Mouse (Mus musculus): ENCODE results near the gene Gm4779. TPM values are rescaled to one million over a fixed set of nuclear protein-coding genes. Genes with fewer than 3 reads are reported as not detected.
"Not testable (repeated sequence)": the region's sequence is repeated elsewhere in the genome, so short reads cannot be mapped to it uniquely, and the experiment has no call there.

Gm4779 gene
- not detected in 2 replicates for polyA plus RNA-seq (2015; fragmentation: Nextera tagmentation; extraction: Ambion mirVana)

DNA sequence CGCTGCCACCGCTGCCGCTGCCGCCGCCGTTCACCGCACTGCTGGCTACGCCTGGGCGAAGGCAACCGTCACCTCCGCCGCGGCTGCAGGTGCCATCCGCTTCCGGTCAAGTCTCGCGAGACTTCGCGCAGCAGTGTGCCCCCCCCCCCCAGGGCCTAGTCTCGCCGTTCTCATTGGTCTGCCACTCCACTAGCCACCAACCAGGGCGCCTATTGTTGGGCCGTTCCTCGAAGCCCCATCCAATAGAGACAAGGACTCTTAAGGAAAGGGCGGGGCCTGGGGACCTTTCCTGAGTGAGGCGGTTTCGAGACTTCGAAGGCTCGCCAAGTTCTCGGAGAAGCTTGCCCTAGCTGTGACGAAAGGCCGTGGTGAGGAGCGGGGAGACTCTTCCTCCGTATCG, at the start of gene Gm4779, which contains the start of gene 8030474K03Rik:
Gene Gm4779 (minus strand): TSS at position 82 of the 400 bp plus-strand sequence.
Gene 8030474K03Rik (plus strand): TSS at position 315 of the 400 bp plus-strand sequence.
- H3K9me3 ChIP-seq (ENCODE audit: control insufficient read depth, low read length): no peaks in the 10 kb centered on the region
- WGBS: 94% methylated on average over 34 of the region's 35 CpGs
- H3K27ac ChIP-seq (replicated peaks): no peak within 1 kb of the TSS
- DNase-seq (ENCODE audit: low spot score): no peak
- no peaks in the 10 kb centered on the region for H3K36me3 ChIP-seq (ENCODE audit: control insufficient read depth, insufficient read depth, low read length)
- no peaks in the 10 kb centered on the region for H3K27me3 ChIP-seq (ENCODE audit: control insufficient read depth, insufficient read depth, low read length)
- TF ChIP-seq CTCF (IDR thresholded peaks at IDR 0.05; ENCODE audit: low read depth): no peak
- no peak for TF ChIP-seq EP300 (optimal IDR thresholded peaks at IDR 0.05)
- no peak within 1 kb of the TSS for H3K4me3 ChIP-seq (ENCODE audit: low read depth, low read length)
- no peaks in the 10 kb centered on the region for H3K4me1 ChIP-seq (replicated peaks; ENCODE audit: control insufficient read depth, insufficient read depth)
- no peak within 1 kb of the TSS for H3K4me2 ChIP-seq (replicated peaks; ENCODE audit: low read depth)
- no peak for ATAC-seq (ENCODE audit: low FRiP score, low TSS enrichment)
- no peak within 1 kb of the TSS for H3K9ac ChIP-seq (ENCODE audit: low read length)

DNA sequence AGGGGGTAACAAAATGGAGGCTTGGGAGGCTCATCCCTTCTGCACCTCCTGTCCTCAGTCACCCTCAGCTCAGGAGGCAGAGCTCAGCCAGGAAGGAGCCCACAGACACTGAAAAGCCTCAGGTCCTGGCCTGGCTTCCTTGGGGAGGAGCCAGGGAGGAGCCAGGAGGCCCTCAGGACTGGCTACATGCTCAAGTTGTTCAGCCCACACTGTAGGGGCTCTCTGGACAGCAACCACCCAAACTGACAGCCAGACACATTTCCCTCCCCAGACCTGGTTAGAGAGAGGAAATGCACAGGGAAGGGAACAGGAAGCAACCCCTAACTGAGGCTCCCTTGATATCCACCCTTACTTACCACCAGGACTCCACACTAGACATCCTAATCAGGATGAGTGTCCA, 25.8 kb upstream of the Gm4779 start:
- DNase-seq (ENCODE audit: low spot score); H3K9ac ChIP-seq (ENCODE audit: low read length): not testable (repeated sequence)

DNA sequence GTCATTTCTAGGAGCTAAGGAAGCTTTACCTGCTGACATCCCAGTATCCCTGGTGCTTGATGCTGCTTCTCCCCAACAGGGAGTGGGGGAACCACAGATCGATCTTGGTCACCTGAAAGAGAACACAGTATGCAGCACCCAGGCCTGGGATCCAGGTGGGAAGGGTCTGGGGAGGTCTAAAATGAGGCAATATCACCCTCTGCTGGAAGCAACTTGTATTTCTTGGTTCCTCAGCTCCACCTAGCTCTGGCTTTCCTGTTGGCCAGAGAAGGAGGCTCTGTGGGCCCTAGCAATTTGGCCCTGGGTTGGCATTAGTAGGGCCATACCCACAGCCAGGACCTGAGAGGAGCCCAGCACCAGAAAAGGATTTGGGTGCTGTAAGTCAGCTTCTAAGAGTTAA, 24.9 kb upstream of the Gm4779 start:
- H3K9ac ChIP-seq (ENCODE audit: low read length): no peak overlapping the region
- TF ChIP-seq EP300 (optimal IDR thresholded peaks at IDR 0.05) (no peak), CTCF (IDR thresholded peaks at IDR 0.05; ENCODE audit: low read depth) (peak; percentile 65)
- no peaks in the 10 kb centered on the region for H3K36me3 ChIP-seq (ENCODE audit: control insufficient read depth, insufficient read depth, low read length)
- H3K27ac ChIP-seq (replicated peaks): no peak overlapping the region
- H3K4me2 ChIP-seq (replicated peaks; ENCODE audit: low read depth): no peak overlapping the region
- no peaks in the 10 kb centered on the region for H3K27me3 ChIP-seq (ENCODE audit: control insufficient read depth, insufficient read depth, low read length)
- H3K9me3 ChIP-seq (ENCODE audit: control insufficient read depth, low read length): no peaks in the 10 kb centered on the region
- DNase-seq (ENCODE audit: low spot score) (no peak), ATAC-seq (ENCODE audit: low FRiP score, low TSS enrichment) (no peak)
- 33% methylated on average over 1 of the region's 1 CpGs for WGBS
- no peaks in the 10 kb centered on the region for H3K4me1 ChIP-seq (replicated peaks; ENCODE audit: control insufficient read depth, insufficient read depth)
- no peak overlapping the region for H3K4me3 ChIP-seq (ENCODE audit: low read depth, low read length)

More for the DNA sequence above, 25.8 kb upstream of the Gm4779 start:
- H3K36me3 ChIP-seq (ENCODE audit: control insufficient read depth, insufficient read depth, low read length); H3K4me3 ChIP-seq (ENCODE audit: low read depth, low read length); H3K27me3 ChIP-seq (ENCODE audit: control insufficient read depth, insufficient read depth, low read length); ATAC-seq (ENCODE audit: low FRiP score, low TSS enrichment); H3K27ac ChIP-seq (replicated peaks); H3K4me2 ChIP-seq (replicated peaks; ENCODE audit: low read depth); H3K4me1 ChIP-seq (replicated peaks; ENCODE audit: control insufficient read depth, insufficient read depth); H3K9me3 ChIP-seq (ENCODE audit: control insufficient read depth, low read length): not testable (repeated sequence)

DNA sequence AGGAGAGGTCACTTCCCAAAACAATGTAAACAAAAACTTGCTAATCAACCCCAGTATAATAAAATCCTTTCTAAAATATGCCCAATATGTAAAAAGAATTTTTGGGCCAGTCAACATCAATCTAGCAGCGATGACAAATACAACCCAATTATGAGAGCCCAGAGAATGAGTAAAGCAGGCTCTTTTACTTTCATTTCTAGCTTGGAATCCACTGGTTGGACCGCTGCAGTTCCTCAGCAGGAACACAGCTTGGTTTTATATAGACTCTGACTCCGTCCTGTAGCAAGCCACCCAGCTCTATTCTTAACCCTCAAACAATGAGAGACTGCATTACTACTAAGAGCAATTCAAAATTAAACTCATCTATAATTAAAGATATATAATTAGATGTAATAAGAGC, 17.5 kb upstream of the Gm4779 start:
- 49% methylated on average over 3 of the region's 3 CpGs for WGBS
- H3K27ac ChIP-seq (replicated peaks): no peak overlapping the region
- H3K4me3 ChIP-seq (ENCODE audit: low read depth, low read length): no peak overlapping the region
- H3K4me1 ChIP-seq (replicated peaks; ENCODE audit: control insufficient read depth, insufficient read depth): no peaks in the 10 kb centered on the region
- H3K4me2 ChIP-seq (replicated peaks; ENCODE audit: low read depth): no peak overlapping the region
- ATAC-seq (ENCODE audit: low FRiP score, low TSS enrichment) (no peak), DNase-seq (ENCODE audit: low spot score) (no peak)
- TF ChIP-seq EP300 (optimal IDR thresholded peaks at IDR 0.05): no peak
- no peaks in the 10 kb centered on the region for H3K9me3 ChIP-seq (ENCODE audit: control insufficient read depth, low read length)
- H3K27me3 ChIP-seq (ENCODE audit: control insufficient read depth, insufficient read depth, low read length): no peaks in the 10 kb centered on the region
- H3K9ac ChIP-seq (ENCODE audit: low read length): no peak overlapping the region
- H3K36me3 ChIP-seq (ENCODE audit: control insufficient read depth, insufficient read depth, low read length): no peaks in the 10 kb centered on the region

DNA sequence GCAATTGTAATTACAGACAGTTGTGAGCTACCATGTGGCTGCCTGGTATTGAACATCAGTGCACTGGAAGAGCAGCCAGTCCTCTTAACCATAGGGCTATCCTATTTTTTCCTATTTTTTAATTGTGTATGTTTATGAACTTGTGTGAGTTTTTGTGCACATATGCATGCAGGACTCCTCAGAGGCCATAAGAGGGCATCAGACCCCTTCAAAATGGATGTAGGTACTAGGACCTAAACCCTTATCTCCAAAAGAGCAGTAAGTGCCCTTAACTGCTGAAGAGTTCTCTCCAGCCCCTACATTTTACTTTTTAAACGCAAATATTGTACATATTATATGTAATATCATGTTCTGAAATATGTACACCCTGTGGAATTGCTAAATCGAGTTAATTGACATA, 11.3 kb upstream of the Gm4779 start:
- WGBS: 37% methylated on average over 2 of the region's 2 CpGs
- Histone ChIP-seq H3K9ac (ENCODE audit: low read length) (no peak overlapping the region), H3K36me3 (ENCODE audit: control insufficient read depth, insufficient read depth, low read length) (no peaks in the 10 kb centered on the region), H3K27me3 (ENCODE audit: control insufficient read depth, insufficient read depth, low read length) (no peaks in the 10 kb centered on the region), H3K4me1 (replicated peaks; ENCODE audit: control insufficient read depth, insufficient read depth) (no peaks in the 10 kb centered on the region), H3K4me3 (ENCODE audit: low read depth, low read length) (no peak overlapping the region), H3K4me2 (replicated peaks; ENCODE audit: low read depth) (no peak overlapping the region), H3K27ac (replicated peaks) (no peak overlapping the region), H3K9me3 (ENCODE audit: control insufficient read depth, low read length) (no peaks in the 10 kb centered on the region)
- no peak for ATAC-seq (ENCODE audit: low FRiP score, low TSS enrichment)
- TF ChIP-seq EP300 (optimal IDR thresholded peaks at IDR 0.05): no peak
- TF ChIP-seq CTCF (IDR thresholded peaks at IDR 0.05; ENCODE audit: low read depth): peak; percentile 73
- no peak for DNase-seq (ENCODE audit: low spot score)

DNA sequence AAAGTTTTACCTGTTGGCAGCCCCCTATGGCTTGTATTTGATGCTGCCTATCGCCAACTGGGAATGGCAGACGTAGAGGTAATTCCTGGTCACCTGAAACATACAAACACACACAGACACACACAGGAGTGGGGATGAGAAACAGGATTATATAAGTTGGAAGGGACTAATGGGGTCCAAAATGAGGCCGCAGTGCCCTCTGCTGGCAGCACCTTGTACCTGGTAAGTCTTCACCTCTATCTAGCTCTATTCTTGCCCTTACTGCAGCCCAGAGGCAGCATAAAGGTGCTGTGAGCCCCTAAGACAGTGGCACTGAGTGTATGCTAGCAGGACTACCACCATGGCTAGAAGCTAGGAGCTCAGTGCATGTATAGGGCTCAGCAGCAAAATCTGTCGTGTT, 2.7 kb downstream of the Gm4779 start:
- Histone ChIP-seq H3K9me3 (ENCODE audit: control insufficient read depth, low read length) (no peaks in the 10 kb centered on the region), H3K4me1 (replicated peaks; ENCODE audit: control insufficient read depth, insufficient read depth) (no peaks in the 10 kb centered on the region), H3K27ac (replicated peaks) (no peak overlapping the region), H3K36me3 (ENCODE audit: control insufficient read depth, insufficient read depth, low read length) (no peaks in the 10 kb centered on the region), H3K27me3 (ENCODE audit: control insufficient read depth, insufficient read depth, low read length) (no peaks in the 10 kb centered on the region), H3K4me3 (ENCODE audit: low read depth, low read length) (no peak overlapping the region), H3K9ac (ENCODE audit: low read length) (no peak overlapping the region), H3K4me2 (replicated peaks; ENCODE audit: low read depth) (no peak overlapping the region)
- peak; percentile 41 for DNase-seq (ENCODE audit: low spot score)
- 44% methylated on average over 4 of the region's 4 CpGs for WGBS
- no peak for ATAC-seq (ENCODE audit: low FRiP score, low TSS enrichment)
- peak; percentile 71 for TF ChIP-seq CTCF (IDR thresholded peaks at IDR 0.05; ENCODE audit: low read depth)
- TF ChIP-seq EP300 (optimal IDR thresholded peaks at IDR 0.05): no peak
